Mouse (Mus musculus): ENCODE results near the gene 9230110F15Rik. TPM values are rescaled to one million over a fixed set of nuclear protein-coding genes. Genes with fewer than 3 reads are reported as not detected.
"Not testable (repeated sequence)": the region's sequence is repeated elsewhere in the genome, so short reads cannot be mapped to it uniquely, and the experiment has no call there.

Gene 9230110F15Rik
- total RNA-seq (2021) = not detected

DNA sequence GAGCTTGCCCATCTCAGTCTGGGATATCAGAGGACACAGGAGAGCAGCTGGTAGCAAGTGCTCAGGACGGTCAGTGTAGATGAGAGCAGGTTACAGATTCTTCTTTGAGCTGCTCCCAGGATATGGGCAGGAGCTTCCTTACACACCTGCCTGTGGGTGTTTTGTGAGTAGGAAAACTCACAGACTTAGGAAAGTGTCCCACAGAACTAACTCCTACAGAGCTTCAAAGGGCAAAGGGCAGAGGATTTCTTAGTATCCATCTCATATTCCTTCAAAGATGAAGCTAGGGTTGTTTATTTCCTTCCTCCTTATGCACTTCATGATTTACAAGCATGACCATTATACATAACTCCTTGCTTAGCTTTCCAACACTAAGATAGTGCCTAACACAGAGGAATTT, at the start of gene 9230110F15Rik:
9230110F15Rik (minus strand) TSS at position 101 of the 400 bp plus-strand sequence.
- DNase-seq = no peak

DNA sequence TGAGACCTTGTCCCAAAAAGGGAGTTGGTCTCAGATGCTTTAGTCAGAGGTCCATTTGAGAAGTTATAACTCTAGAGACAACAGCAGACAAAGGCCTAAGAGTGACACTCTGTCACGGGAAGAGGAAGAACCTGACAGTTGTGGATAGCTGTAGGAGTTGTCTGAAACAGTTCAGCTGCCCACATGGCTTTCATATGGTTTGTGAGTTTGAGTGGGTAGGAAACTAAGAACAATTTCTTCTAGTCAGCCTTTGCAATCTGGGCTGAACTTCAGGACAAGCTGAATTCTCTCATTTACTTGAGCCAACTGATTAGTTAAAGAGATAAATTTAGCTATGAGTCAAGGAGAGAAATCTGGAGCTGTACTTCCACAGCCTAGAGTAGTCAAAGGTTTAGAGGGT, 49.2 kb upstream of the 9230110F15Rik start:
- not testable (repeated sequence) for DNase-seq

DNA sequence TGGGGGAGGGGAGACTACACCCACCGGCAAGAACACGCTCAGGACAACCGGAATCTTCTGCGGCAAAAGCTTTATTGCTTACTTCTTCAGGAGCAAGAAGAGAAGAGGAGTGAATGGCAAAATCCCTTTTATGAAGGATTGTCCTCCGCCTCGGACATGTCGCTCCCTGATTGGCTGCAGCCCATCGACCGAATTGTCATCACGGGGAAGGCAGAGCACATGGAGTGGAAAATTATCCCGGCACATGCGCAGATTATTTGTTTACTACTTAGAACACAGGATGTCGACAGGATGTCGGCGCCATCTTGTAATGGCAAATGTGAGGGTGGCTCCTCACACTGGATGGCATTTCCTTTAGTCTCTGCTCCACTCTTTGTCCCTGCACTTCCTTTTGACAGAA, 26.1 kb downstream of the 9230110F15Rik start:
- DNase-seq = not testable (repeated sequence)

DNA sequence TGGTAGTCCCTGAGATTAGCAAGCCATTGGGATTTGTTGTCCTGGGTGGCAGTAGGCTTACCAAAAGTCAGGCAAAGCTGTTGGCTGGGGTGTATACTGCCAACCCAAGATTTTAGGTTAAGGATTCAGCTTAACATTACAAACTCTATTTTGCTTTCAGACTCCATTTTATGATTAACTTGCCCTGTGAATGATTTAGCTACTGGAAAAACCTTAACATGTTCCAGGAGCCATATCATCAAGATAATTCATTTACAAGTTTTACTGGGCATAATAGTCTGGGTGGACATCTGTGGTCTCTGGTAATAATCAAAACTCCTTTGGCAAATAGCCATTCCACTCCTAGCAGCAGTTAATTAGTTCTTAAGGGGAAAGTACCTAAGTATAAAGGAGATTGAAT, 45.8 kb downstream of the 9230110F15Rik start:
- no peak for DNase-seq

DNA sequence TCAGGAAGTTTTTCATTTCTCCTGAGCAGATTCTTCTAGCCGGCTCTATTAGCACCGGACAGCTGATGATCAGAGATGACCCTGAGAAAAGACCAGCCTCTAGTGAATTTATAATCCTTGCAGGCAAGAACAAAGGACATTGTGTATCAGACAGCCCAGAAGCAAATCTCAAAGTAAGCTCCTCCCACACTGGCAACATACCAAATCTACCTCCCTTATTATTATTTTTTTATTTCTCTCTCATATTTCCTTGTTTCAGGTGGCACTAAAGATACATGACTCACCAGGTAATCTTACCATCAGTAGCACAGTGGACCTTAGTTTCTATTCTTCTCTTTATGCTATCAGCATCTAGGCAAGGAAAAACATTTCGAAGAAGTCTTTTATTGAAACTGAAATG, 53.9 kb downstream of the 9230110F15Rik start, which contains the start of the genes Gm27235 and D730048I06Rik:
Gm27235 (minus strand) TSS at position 101 of the 400 bp plus-strand sequence.
D730048I06Rik (minus strand) TSS at position 112 of the 400 bp plus-strand sequence.
- no peak for DNase-seq

Other genes with a start within 250 kb of the 9230110F15Rik start
- not detected for gene Pate4, start 232.2 kb downstream of the 9230110F15Rik start, total RNA-seq (2021)
- gene Pate3, start 195.9 kb downstream of the 9230110F15Rik start, total RNA-seq (2021) = not detected
- not detected for gene Pate1, start 156.8 kb downstream of the 9230110F15Rik start, total RNA-seq (2021)
- gene Gm17677, start 103.1 kb downstream of the 9230110F15Rik start, total RNA-seq (2021) = not detected
- not detected for gene Gm17727, start 66.0 kb downstream of the 9230110F15Rik start, total RNA-seq (2021)
- gene Gm27235, start 54.0 kb downstream of the 9230110F15Rik start, total RNA-seq (2021) = not detected
- not detected for gene D730048I06Rik, start 54.0 kb downstream of the 9230110F15Rik start, total RNA-seq (2021)
- not detected for gene 9230113P08Rik, start 64.3 kb upstream of the 9230110F15Rik start, total RNA-seq (2021)

Data from heart, postnatal 4 days (tissue).